Mouse (Mus musculus) forebrain, postnatal 0 days (tissue): Measurements from ENCODE around the gene Prss45. TPM values are rescaled to one million over a fixed set of nuclear protein-coding genes. Genes with fewer than 3 reads are reported as not detected.

Experiments
- ATAC-seq: fragments of 200-750 bp; cut with Nextera tagmentation; 2 replicates; pipeline ENCODE4 v1.8.0; 2017; ENCODE audit warnings: mild to moderate bottlenecking, moderate library complexity
- DNase-seq: peaks from one replicate; pipeline ENCODE4 v3.0.0-alpha.2; 2015
- H3K27ac ChIP-seq: fragments of 300-500 bp; sonication (generic); 2 replicates; pipeline ENCODE4 v1.5.1; 2014; ENCODE audit warnings: low read depth, mild to moderate bottlenecking, antibody characterized with exemption, low read length, moderate library complexity, mixed read lengths
- H3K27me3 ChIP-seq: fragments of 300-500 bp; sonication (generic); 2 replicates; pipeline ENCODE4 v1.6.1; 2014; ENCODE audit warnings: mild to moderate bottlenecking, low read length, mixed read lengths; ENCODE audit not compliant: insufficient read depth
- H3K36me3 ChIP-seq: fragments of 300-500 bp; sonication (generic); 2 replicates; pipeline ENCODE4 v1.6.1; 2014; ENCODE audit warnings: mild to moderate bottlenecking, moderate library complexity; ENCODE audit not compliant: insufficient read depth
- H3K4me1 ChIP-seq: fragments of 300-500 bp; sonication (generic); 2 replicates; pipeline ENCODE4 v1.6.1; 2014; ENCODE audit warnings: antibody characterized with exemption; ENCODE audit not compliant: insufficient read depth
- H3K4me2 ChIP-seq: fragments of 300-500 bp; sonication (generic); 2 replicates; pipeline ENCODE4 v1.6.1; 2014; ENCODE audit warnings: low read depth, mild to moderate bottlenecking, moderate library complexity
- H3K4me3 ChIP-seq: fragments of 300-500 bp; sonication (generic); 2 replicates; pipeline ENCODE4 v1.5.1; 2014; ENCODE audit warnings: low read depth, low read length, mixed read lengths
- H3K9ac ChIP-seq: fragments of 300-500 bp; sonication (generic); 2 replicates; pipeline ENCODE4 v1.6.1; 2014; ENCODE audit warnings: mild to moderate bottlenecking
- H3K9me3 ChIP-seq: fragments of 300-500 bp; sonication (generic); 2 replicates; pipeline ENCODE4 v1.6.1; 2016; ENCODE audit warnings: low read length
- CTCF ChIP-seq: sonication (generic); IDR thresholded peaks from 2 replicates; pipeline ENCODE4 v1.5.1; 2016; ENCODE audit warnings: antibody characterized with exemption, control low read depth, low read depth
- WGBS: fragments of 180-500 bp; shearing (Covaris S2); extraction: QIAGEN DNeasy Blood & Tissue Kit; methylation state at CpG from one replicate; pipeline ENCODE4 v1.1.7; 2014; 5-methylcytosine and 5-hydroxymethylcytosine counted together
- polyA plus RNA-seq: library from polyadenylated mRNA; unstranded; fragments of >200 nt; fragmentation: Nextera tagmentation; extraction: Ambion mirVana; gene quantifications from 2 replicates; pipeline ENCODE4 v1.2.1, GENCODE M21; 2015
- total RNA-seq: library from RNA; depleted of rRNA; stranded (reverse); fragments of >200 nt; gene quantifications from 2 replicates; pipeline ENCODE4 v1.2.3, GENCODE M21; 2014; rRNA removed

Gene Prss45
- total RNA-seq (0.38 and 0.71 TPM in 2 replicates), polyA plus RNA-seq (0.26 TPM in 1 of 2 replicates, not detected in the other)

DNA sequence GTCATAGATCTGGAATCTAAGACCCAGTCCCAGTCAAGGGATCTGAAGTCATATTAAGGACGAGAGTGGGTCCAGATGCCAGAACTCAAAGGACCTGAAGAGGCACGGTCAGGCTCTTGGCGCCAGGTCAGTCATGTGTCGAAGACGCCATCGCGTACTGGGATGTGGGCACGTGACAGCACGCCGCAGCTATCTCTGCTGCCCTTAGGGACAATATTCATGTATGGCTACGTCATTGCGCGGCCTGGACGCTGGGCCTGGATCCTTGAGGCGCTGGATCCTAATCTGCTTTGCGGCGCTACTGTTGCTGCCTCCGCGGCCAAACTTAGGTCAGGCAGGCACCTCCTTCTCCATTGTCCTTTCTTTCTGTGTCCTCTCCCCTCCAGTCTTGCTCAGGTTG, at the start of gene Prss45:
Gene Prss45, plus strand, starts transcription at position 178 of the 400 bp plus-strand sequence.
- WGBS, result 82% methylated on average over 19 of the region's 19 CpGs
- Histone ChIP-seq H3K4me2 (no peak within 1 kb of the TSS), H3K27ac (no peak within 1 kb of the TSS), H3K27me3 (no peaks in the 10 kb centered on the region), H3K36me3 (no peaks in the 10 kb centered on the region), H3K4me1 (no peaks in the 10 kb centered on the region), H3K9ac (no peak within 1 kb of the TSS), H3K4me3 (no peak within 1 kb of the TSS), H3K9me3 (no peaks in the 10 kb centered on the region)
- no peak for TF ChIP-seq CTCF
- DNase-seq, result no peak
- no peak for ATAC-seq

DNA sequence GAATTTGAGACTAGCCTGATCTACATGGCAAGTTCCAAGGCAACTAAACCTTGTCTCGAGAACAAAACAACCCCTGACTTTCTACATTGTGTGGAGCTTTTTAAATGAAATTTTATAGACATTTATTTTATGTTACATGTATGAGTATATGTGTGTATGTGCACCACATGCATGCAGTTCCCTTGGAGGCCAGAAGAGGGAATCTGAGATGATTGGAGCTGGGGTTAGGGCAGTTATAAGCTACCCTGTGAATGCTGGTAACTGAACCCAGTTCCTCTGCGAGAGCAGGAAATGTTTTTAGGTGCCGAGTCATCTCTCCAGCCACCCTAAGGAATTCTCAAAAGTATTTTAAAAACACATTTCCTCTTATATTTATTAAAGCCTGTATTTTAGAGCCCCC, 46.2 kb upstream of the Prss45 start:
- Histone ChIP-seq H3K27me3 (no peaks in the 10 kb centered on the region), H3K4me2 (no peak overlapping the region), H3K4me1 (no peaks in the 10 kb centered on the region), H3K9me3 (no peaks in the 10 kb centered on the region), H3K27ac (no peak overlapping the region), H3K36me3 (no peaks in the 10 kb centered on the region), H3K9ac (no peak overlapping the region), H3K4me3 (no peak overlapping the region)
- no peak for DNase-seq
- WGBS, result 91% methylated on average over 3 of the region's 3 CpGs
- ATAC-seq, result no peak
- no peak for TF ChIP-seq CTCF

DNA sequence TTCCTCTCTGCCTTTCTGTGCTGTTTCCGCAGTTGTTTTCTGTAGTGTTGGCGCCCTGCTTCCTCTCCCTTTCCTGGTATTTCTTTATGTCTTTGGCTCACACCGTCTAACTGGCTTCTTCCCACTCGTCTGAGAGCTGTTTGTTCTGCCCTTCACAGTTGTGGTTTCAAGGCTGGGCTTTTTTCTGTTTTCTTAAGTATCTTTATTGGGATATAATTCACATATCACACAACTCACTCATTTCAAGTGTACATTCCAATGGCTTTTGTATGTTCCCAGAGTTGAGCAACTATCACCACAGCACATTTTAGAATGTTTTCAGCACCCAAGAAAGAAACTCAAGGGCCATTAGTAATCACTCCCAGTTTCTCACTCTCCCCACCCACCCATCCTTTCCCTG, 43.9 kb upstream of the Prss45 start:
- Histone ChIP-seq H3K36me3 (no peaks in the 10 kb centered on the region), H3K4me3 (no peak overlapping the region), H3K4me1 (no peaks in the 10 kb centered on the region), H3K4me2 (no peak overlapping the region), H3K9ac (no peak overlapping the region), H3K9me3 (no peaks in the 10 kb centered on the region), H3K27me3 (no peaks in the 10 kb centered on the region), H3K27ac (no peak overlapping the region)
- WGBS, result 67% methylated on average over 4 of the region's 4 CpGs
- no peak for TF ChIP-seq CTCF
- ATAC-seq (no peak), DNase-seq (no peak)

DNA sequence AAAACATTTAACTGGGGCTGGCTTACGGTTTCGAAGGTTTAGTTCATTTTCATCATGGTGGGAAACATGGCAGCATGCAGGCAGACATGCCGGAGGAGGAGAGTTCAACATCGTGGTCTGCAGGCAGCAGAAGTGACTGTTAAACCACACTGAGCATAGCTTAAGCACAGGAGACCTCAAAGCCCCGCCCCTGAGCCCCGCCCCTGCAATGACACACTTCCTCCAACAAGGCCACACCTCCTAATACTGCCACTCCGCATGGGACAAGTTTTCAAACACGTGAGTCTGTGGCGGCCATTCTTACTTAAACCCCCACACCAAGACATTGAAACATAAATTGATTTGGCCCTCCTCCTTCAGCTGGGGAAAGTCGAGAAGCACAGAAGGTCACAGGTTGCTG, 37.4 kb upstream of the Prss45 start:
- Histone ChIP-seq H3K4me2 (no peak overlapping the region), H3K9ac (no peak overlapping the region), H3K4me3 (no peak overlapping the region), H3K27me3 (no peaks in the 10 kb centered on the region), H3K36me3 (no peaks in the 10 kb centered on the region), H3K27ac (no peak overlapping the region), H3K4me1 (no peaks in the 10 kb centered on the region), H3K9me3 (no peaks in the 10 kb centered on the region)
- DNase-seq (no peak), ATAC-seq (no peak)
- WGBS, result 90% methylated on average over 10 of the region's 10 CpGs
- TF ChIP-seq CTCF, result no peak

DNA sequence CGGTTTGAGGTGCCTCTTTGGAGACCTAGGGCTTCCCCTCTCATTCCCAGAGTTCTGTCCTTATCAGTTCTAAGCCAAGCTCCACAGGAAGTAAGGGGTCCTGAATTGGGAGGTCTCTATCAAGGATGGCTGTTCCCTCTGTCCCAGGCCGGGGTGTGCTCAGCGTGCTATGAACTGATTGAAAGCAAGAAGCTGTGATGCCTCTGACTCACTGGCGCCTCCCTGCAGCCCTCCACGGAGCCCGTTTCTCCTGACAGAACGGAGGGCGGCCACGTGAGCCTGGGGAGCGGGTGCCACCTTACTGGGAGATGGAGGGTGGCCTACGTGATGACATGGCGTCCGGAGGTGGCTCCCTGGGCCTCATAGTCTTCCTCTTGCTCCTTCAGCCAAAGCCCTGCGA, 36.5 kb upstream of the Prss45 start, which contains the start of gene Prss42:
Gene Prss42, plus strand, starts transcription at position 301 of the 400 bp plus-strand sequence.
- H3K4me2 ChIP-seq, result no peak within 1 kb of the TSS
- H3K27me3 ChIP-seq, result no peaks in the 10 kb centered on the region
- no peak within 1 kb of the TSS for H3K27ac ChIP-seq
- no peaks in the 10 kb centered on the region for H3K9me3 ChIP-seq
- no peak within 1 kb of the TSS for H3K4me3 ChIP-seq
- H3K4me1 ChIP-seq, result no peaks in the 10 kb centered on the region
- ATAC-seq (no peak), DNase-seq (no peak)
- WGBS, result 92% methylated on average over 14 of the region's 14 CpGs
- TF ChIP-seq CTCF, result no peak
- no peaks in the 10 kb centered on the region for H3K36me3 ChIP-seq
- no peak within 1 kb of the TSS for H3K9ac ChIP-seq

DNA sequence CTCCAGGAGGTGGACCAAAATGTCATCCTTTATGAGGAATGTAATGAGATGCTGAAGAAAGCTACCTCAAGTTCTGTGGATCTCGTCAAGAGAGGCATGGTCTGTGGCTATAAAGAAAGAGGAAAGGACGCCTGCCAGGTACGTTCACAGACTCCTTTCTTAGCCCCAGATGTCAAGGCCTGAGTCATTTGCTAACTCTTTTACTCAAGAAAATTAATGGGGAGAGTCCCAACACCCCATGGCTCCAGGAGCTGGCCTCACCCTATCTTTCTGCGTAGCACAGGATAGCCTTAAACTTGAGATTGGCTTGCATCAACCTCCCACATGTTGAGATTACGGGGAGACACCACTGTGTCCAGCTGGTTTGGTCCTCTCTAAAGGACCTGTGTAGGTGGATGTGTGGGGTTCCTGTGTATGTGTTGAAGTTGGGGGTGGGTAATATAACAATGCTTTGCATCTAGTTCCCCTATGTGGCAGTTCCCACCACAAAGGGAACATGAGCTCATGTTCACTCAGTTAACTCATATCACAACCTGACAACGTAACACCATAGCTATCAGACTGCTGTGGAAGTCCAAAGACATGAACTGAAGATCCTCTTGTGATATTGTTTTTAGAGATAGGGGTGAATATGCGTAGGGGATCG, 33.4 kb upstream of the Prss45 start:
- Histone ChIP-seq H3K4me2 (no peak overlapping the region), H3K27me3 (no peaks in the 10 kb centered on the region), H3K27ac (no peak overlapping the region), H3K9ac (no peak overlapping the region), H3K4me1 (no peaks in the 10 kb centered on the region), H3K4me3 (no peak overlapping the region), H3K9me3 (no peaks in the 10 kb centered on the region), H3K36me3 (no peaks in the 10 kb centered on the region)
- DNase-seq, result no peak
- ATAC-seq, result no peak
- 91% methylated on average over 8 of the region's 8 CpGs for WGBS
- no peak for TF ChIP-seq CTCF

DNA sequence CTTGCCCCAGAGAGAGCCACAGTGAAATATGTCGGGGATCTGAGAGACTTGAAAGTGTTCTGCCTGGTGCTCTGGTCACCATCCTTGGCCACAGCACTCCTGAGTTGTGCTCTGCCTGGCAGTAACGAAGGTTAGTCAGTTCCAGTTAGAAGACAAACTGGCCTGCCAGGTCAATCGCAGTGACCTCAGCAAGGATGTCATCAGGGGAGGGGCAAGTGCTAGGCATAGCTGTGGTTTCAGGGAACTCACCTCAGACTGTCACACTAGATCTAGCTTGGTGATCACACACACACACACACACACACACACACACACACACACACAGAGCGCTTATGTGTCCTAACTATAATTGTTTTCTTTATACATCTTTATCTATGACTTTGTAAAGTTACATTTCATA, 31.1 kb upstream of the Prss45 start:
- H3K4me1 ChIP-seq, result no peaks in the 10 kb centered on the region
- DNase-seq (no peak), ATAC-seq (no peak)
- H3K9ac ChIP-seq, result no peak overlapping the region
- no peak overlapping the region for H3K4me3 ChIP-seq
- H3K9me3 ChIP-seq, result no peaks in the 10 kb centered on the region
- no peaks in the 10 kb centered on the region for H3K27me3 ChIP-seq
- 73% methylated on average over 4 of the region's 4 CpGs for WGBS
- H3K4me2 ChIP-seq, result no peak overlapping the region
- no peak for TF ChIP-seq CTCF
- no peaks in the 10 kb centered on the region for H3K36me3 ChIP-seq
- H3K27ac ChIP-seq, result no peak overlapping the region
